Mouse (Mus musculus) G1E (cell line): ENCODE results near the gene Nyx.

Experiments used
- CTCF ChIP-seq: IDR thresholded peaks from 2 replicates; pipeline ENCODE4 v1.5.1; 2012; ENCODE audit warnings: low read depth, low read length, inconsistent platforms, mixed read lengths
- GATA1 ChIP-seq: IDR thresholded peaks from 2 replicates; pipeline ENCODE4 v1.6.1; 2012; ENCODE audit warnings: borderline replicate concordance, low read length, inconsistent platforms, mixed read lengths
- POLR2AphosphoS5 ChIP-seq: IDR thresholded peaks from 2 replicates; pipeline ENCODE4 v1.6.1; 2012; ENCODE audit warnings: low read depth, low read length, inconsistent platforms; ENCODE audit not compliant: insufficient replicate concordance

GRCm38 (mm10) chrX:13472751-13473225 lies 6.9 kb downstream of the Nyx start:
- TF ChIP-seq CTCF (no peak), GATA1 (no peak), POLR2AphosphoS5 (no peak)
